Mouse (Mus musculus): ENCODE measurements around the gene Chd4.

- no peak for TF ChIP-seq CTCF (IDR thresholded peaks at IDR 0.05; ENCODE audit: control insufficient read depth, insufficient read depth, insufficient replicate concordance, low read depth, low read length)
- no peak for TF ChIP-seq POLR2A (IDR thresholded peaks at IDR 0.05; ENCODE audit: control insufficient read depth, low read depth, low read length)
These were observed 36.7 kb downstream of the Chd4 start for GRCm38 (mm10) chr6:125132470-125132869.
